Mouse (Mus musculus): Measurements from ENCODE around the gene Mrgprh.

- TF ChIP-seq ZNF384 (IDR thresholded peaks at IDR 0.05; ENCODE audit: low read depth, low read length) (no peak), CHD2 (IDR thresholded peaks at IDR 0.05; ENCODE audit: low read depth, low read length) (no peak), ZC3H11A (IDR thresholded peaks at IDR 0.05; ENCODE audit: borderline replicate concordance, low read depth, low read length) (no peak), MAFK (IDR thresholded peaks at IDR 0.05; ENCODE audit: insufficient read depth, low read depth, low read length) (no peak), HCFC1 (IDR thresholded peaks at IDR 0.05; ENCODE audit: borderline replicate concordance, insufficient read depth, low read length) (no peak)
Measured at GRCm38 (mm10) chr17:12844540-12844939, 31.3 kb upstream of the Mrgprh start.
